Mouse (Mus musculus): ENCODE measurements at regions not wholly inside any gene's neighbourhood (a gene's known extent, or its start where the extent isn't known, plus 50 kb on each side); places are given as distances from the start of the nearest gene placed in this dataset.
A peak's percentile ranks its signal among the peaks of the same experiment; 100 is the strongest.

DNA sequence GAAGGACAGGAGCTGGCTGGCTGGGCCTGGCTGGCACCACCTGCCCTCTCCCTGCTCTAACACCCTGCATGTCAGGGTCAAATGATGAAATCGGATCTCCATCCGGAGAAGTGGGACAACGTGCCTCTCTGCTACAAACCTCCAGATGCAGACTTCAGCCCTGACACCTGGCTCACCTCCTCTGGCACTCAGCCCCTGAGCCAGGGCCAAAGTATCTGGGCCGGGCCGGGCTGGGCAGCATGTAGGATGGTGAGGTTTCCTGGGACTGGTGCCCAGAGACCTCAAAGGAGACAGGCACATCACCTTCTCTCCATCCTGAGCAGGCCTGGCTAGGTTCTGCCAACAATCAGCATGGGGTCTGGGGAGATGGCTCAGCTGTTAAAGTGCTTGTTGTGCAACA lies 113.5 kb downstream of the Tfcp2l1 start:
- DNase-seq: peak; percentile 5 to 14
- intact Hi-C loops (cut with DNase I): no loop called here

DNA sequence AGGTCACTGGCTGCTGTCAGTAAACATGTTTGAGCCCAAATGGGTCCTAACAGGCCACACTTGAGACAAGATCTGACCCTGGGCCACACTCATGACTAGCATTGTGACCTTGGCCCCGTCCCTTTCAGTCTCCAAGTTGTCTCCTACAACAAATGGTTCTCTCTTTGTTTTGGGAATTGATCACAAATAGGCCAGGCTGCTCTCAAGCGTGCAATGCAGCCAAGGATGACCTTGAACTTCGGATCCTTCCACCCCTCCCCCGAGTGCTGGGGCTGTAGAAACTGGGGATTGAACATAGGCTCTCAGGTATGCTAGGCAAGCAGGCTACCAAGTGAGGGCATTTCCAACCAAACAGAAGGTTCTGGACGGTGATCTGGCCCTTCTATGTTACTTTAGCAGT lies 120.5 kb downstream of the Tfcp2l1 start:
- no peak for DNase-seq
- intact Hi-C loops (cut with DNase I): no loop called here

DNA sequence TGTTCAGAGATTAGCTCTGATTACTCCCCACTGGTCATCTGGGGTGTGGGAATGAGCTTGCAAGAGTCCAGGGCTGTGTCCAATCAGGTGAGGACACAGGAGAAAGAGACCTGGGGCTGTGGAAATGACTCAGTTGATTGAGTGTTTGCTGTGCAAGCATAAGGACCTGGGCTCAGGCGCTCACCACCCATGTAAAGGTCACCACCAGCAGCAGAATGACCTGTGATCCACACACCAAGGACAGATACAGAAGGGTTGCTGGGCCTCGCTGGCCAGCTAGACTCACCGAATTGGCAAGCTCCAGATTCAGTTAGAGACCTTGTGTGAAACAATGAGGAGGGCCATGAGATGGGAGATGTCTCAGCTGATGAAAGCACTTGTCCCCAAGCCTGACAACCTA lies 125.1 kb downstream of the Tfcp2l1 start:
- intact Hi-C loops (cut with DNase I): loop anchor here (10.0 kb wide), 1 partner anchor 128 kb away; the partner anchor contains the start of gene Tfcp2l1
- DNase-seq: no peak

DNA sequence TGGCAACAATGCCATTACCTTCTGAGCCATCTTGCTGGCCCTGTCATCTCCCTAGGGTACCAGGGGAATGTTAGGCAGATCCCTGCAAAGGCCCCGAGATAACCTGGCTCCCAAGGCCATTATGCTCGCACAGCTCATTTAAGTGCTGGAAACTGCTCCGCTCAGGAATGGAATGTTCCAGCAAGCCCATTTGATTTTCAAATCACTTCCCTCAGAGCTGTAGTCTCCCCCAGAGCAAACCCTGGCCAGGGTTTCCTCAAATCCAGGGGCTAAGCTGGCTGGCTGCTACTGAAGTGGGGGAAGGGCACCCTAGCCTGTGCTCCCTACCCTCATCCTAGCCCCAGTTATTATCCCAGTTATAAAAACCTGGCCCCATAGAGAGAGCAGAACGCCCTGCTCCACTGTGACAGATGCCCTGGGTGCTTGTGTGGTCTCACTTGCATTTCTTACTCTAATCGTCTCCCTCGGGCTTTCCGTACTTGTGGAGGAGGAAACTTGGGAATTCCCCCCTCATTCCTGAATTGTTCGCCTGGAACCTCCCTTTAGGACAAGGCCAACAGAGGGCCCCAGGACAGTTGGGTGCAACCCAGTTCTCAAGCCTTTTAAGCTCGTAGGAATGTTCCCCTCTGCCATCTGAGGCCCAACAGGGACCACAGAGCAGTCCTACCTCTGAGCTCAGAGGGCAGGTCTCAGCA lies 128.6 kb downstream of the Tfcp2l1 start:
- intact Hi-C loops (cut with DNase I): loop anchor here (5.0 to 10.0 kb wide), 2 partner anchors 132 to 194 kb away; partner anchors contain the start of gene Tfcp2l1
- no peak for DNase-seq

DNA sequence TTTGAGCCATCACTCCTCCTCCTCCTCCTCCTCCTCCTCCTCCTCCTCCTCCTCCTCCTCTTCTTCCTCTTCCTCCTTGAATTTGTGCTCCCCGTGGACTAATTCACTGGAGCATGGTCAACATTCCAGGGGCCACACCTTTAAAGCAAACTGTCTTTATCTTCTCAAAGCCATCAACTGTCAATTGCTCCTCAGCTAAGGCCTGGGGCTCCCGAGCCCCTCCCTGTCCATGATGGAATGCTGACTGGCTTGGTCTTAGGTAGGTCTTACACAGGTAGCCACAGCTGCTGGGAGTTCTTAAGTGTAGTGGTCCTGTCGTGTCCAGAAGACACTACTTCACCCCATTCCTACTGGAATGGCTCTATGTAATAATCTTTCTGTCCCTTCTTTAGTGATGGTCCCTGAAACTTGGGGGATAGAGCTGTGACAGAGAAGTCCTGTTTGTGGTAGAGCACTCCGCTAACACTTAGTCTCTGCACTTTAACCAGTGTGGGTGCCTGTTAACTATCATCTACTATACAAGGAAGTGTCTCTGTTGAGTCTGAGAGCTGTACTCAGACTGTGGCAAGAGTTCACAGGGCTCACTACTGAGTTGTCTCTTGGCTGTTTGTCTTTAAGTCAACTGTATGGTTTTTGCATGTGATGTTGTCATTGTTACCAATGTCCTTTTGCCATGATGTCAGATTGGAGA lies 129.7 kb downstream of the Tfcp2l1 start:
- intact Hi-C loops (cut with DNase I): loop anchor here (5.0 to 10.0 kb wide), 2 partner anchors 133 to 195 kb away; partner anchors contain the start of gene Tfcp2l1
- no peak for DNase-seq

DNA sequence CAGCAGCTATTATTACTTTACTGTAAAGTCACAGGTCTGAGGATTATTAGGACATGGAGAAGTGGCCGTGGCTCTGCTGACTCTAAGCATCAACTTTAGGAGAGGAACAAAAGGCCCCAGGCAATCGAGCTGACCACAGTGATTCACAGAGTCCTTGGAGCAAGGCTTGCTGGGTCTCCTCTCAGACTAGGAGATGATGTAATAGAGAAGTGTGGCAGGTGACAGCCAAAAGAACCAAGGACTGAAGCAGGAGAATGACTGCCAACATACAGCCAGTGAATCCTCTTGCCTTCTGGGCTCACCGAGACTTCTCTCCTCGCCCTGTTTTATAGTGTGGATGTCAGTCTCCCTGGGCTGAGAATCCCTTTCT lies 130.3 kb downstream of the Tfcp2l1 start:
- intact Hi-C loops (cut with DNase I): loop anchor here (5.0 to 10.0 kb wide), 2 partner anchors 133 to 196 kb away; partner anchors contain the start of gene Tfcp2l1
- no peak for DNase-seq

DNA sequence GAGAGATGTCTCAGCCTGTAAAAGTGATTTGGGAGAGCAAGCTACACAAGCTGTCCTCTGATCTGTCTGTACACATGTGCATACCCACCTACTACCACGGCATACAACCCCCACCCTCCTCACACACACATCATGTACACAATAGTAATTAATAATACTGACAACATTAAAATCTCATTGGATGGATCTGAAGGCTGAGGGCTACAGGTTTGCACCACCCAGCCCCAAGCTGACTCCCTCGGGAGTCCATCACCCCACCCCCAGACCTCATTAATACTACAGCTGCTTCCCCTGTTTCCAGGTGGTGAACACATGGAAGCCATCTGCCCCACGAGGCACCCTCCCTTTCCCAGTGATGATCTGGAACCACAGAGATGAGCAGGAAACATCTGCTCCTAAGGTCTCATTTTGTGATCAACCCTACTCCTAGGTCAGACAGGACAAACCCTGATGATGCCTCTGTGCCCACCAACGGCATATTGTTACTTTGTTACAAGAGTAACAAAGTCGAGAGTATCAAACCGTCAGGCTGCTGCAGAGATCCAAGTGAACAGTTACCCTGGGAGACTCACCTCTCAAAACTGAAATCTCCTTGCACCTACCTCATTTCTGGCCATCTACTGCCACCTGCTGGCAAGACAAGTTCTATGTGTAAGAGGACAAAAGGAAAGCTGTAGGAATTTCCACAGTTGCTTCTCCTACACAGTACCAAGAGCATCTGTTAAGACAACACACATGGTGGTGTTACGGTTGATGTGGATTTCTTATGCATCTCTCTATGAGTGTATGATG lies 131.6 kb downstream of the Tfcp2l1 start:
- peak; percentile 76 to 88 for DNase-seq

DNA sequence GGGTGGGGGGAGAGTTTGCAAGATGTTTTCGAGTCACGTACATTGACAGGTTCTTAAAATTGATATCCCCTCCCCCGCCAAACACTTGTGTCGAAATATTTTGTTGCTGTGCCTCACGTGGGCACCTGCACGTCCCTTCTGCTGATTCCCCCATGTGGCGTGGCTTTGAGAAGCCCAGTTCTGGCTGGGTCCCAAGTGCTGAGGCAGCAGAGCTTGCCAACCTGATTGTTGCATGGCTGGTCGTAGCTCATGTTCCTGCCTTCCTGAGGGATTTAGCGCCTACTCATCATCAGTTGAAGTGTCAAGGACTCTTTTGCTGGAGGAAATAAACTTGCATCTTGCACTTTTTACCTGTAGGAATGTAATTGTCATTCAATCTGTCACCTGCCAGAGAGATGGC lies 137.8 kb downstream of the Tfcp2l1 start:
- peak; percentile 14 to 21 for DNase-seq
- intact Hi-C loops (cut with DNase I): no loop called here

More for the DNA sequence above, 131.6 kb downstream of the Tfcp2l1 start:
- intact Hi-C loops (cut with DNase I): loop anchor here (5.0 to 10.0 kb wide), 2 partner anchors 135 to 197 kb away; partner anchors contain the start of gene Tfcp2l1

DNA sequence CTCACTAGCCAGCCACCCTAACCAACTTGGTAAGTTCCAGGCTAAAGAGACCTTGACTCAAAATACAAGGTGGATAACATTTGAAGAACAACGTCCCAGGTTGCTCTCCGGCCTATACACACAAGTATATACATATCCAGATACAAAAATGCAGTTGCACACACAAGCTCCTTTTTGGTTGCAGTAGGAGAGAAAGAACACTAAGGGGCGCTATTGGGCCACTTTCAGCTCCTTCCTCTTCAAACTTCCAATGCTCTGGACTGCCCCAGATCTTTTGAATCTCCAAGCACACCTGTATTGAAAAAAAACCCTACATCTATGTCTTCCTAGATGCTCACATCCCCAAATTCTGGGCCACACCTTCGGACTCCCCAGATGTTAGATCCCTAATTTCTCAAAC lies 141.1 kb downstream of the Tfcp2l1 start:
- intact Hi-C loops (cut with DNase I): loop anchor here (1.0 kb wide), 1 partner anchor 314 kb away; no protein-coding TSS in a partner anchor

DNA sequence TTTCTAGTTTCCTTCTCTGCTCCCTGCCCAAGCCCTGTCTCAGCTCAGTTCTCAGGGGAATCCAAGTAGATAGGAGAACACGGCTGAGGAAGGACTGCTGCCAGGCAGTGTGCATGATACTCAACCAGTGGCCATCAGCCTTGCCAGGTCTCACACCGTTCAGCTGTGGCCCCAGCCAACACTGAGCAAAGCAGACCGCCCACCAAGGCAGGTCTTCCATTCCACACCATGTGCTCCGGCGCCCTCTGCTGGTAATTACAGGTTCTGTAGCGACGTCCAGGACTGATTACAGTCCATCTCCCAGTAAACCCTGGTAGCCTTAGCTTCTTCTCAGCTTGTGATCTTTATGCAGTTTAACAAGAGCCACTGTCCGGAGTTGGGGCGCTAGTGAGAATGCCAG lies 144.5 kb downstream of the Tfcp2l1 start:
- peak; percentile 68 to 79 for DNase-seq
- intact Hi-C loops (cut with DNase I): no loop called here

More for the DNA sequence above, 141.1 kb downstream of the Tfcp2l1 start:
- peak; percentile 17 to 49 for DNase-seq

DNA sequence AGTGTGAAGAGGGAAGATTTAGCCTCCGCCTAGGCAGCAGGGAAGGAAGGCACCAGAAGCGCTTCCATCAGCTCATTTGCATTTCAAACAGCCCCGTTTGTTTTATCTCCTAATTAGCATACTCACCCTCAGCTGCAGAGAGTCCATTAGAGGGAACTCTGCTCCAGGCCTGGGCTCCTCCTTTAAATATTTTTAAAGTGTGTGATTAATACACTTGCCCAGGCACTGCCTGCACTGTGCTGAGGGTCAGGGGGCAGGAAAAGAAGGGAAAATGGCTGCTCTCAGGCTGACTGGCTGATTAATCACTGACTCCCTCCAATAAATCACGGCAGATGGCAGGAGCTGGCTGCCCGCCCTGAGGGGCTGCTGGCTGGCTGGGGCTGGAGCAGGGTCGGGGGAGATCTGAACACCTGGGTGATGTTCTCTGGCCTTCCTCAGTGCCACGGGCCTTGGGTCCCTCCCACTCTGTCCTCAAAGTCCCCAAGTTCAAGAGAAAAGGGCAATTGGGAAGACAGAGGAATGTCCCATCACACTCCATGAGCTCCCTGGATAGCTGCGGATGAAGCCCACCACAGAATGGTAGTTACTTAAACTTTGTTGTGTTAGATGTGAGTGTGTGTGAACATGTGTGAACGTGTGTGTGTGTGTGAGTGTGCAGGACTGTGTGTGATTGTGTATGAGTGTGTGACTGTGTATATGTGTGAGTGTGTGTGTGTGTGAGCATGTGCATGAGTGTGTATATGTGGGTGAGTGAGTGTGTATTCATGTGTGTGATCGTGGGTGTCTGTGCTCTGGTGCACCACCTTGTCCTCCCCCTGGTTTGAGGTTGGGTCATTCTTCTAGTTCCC lies 149.1 kb downstream of the Tfcp2l1 start:
- no peak for DNase-seq
- intact Hi-C loops (cut with DNase I): no loop called here

All from heart, postnatal 14 days (tissue).